Mouse (Mus musculus) hindbrain, embryonic 10.5 days (tissue): ENCODE results near the gene Dync1i1. TPM values are rescaled to one million over a fixed set of nuclear protein-coding genes. Genes with fewer than 3 reads are reported as not detected.

Experiments used
- DNase-seq: peaks from one replicate; pipeline ENCODE4 v3.0.0-alpha.2; 2017; ENCODE audit warnings: low spot score
- H3K27ac ChIP-seq: fragments of 300-500 bp; sonication (generic); 2 replicates; pipeline ENCODE4 v1.5.1; 2016; ENCODE audit warnings: mild to moderate bottlenecking, moderate library complexity
- H3K27me3 ChIP-seq: fragments of 300-500 bp; sonication (generic); 2 replicates; pipeline ENCODE4 v1.6.1; 2016; ENCODE audit warnings: mild to moderate bottlenecking; ENCODE audit not compliant: poor library complexity, insufficient read depth, severe bottlenecking
- H3K36me3 ChIP-seq: fragments of 300-500 bp; sonication (generic); 2 replicates; pipeline ENCODE4 v1.6.1; 2016; ENCODE audit warnings: mild to moderate bottlenecking, moderate library complexity
- H3K4me1 ChIP-seq: fragments of 300-500 bp; sonication (generic); replicated peaks from 2 replicates; pipeline ENCODE4 v1.6.1; 2016; ENCODE audit warnings: mild to moderate bottlenecking
- H3K4me3 ChIP-seq: fragments of 300-500 bp; sonication (generic); 2 replicates; pipeline ENCODE4 v1.5.1; 2016; ENCODE audit warnings: mild to moderate bottlenecking, moderate library complexity
- H3K9me3 ChIP-seq: fragments of 300-500 bp; sonication (generic); 2 replicates; pipeline ENCODE4 v1.6.1; 2016; ENCODE audit warnings: mild to moderate bottlenecking, moderate library complexity
- WGBS: fragments of 180-500 bp; shearing (Covaris S2); methylation state at CpG from one replicate; pipeline ENCODE4 v1.1.7; 2016; 5-methylcytosine and 5-hydroxymethylcytosine counted together
- polyA plus RNA-seq: library from polyadenylated mRNA; unstranded; fragments of >200 nt; fragmentation: Nextera tagmentation; extraction: Ambion mirVana; gene quantifications from 2 replicates; pipeline ENCODE4 v1.2.1, GENCODE M21; 2016

Dync1i1 gene
- polyA plus RNA-seq, 1 experiment from 2014 or later = 1.5 TPM

- no peak overlapping the region for H3K4me3 ChIP-seq
- 86% methylated on average over 1 of the region's 1 CpGs for WGBS
Observed at GRCm38 (mm10) chr6:5734862-5735261, 9.4 kb downstream of the Dync1i1 start.

GRCm38 (mm10) chr6:5739711-5740110 is 14.3 kb downstream of the Dync1i1 start:
- Histone ChIP-seq H3K36me3 (no peaks in the 10 kb centered on the region), H3K9me3 (no peaks in the 10 kb centered on the region), H3K4me3 (no peak overlapping the region), H3K27me3 (no peaks in the 10 kb centered on the region), H3K27ac (no peak overlapping the region), H3K4me1 (no peaks in the 10 kb centered on the region)
- 79% methylated on average over 7 of the region's 7 CpGs for WGBS
- DNase-seq = no peak

More at GRCm38 (mm10) chr6:5734862-5735261, 9.4 kb downstream of the Dync1i1 start:
- H3K27me3 ChIP-seq = no peaks in the 10 kb centered on the region
- no peak overlapping the region for H3K27ac ChIP-seq
- DNase-seq = no peak
- no peaks in the 10 kb centered on the region for H3K9me3 ChIP-seq
- H3K4me1 ChIP-seq = no peaks in the 10 kb centered on the region
- H3K36me3 ChIP-seq = no peaks in the 10 kb centered on the region

GRCm38 (mm10) chr6:5741395-5742032 is 16.1 kb downstream of the Dync1i1 start:
- 95% methylated on average over 6 of the region's 6 CpGs for WGBS
- no peak for DNase-seq
- H3K9me3 ChIP-seq = no peaks in the 10 kb centered on the region
- H3K27ac ChIP-seq = no peak overlapping the region
- no peaks in the 10 kb centered on the region for H3K27me3 ChIP-seq
- H3K4me3 ChIP-seq = no peak overlapping the region
- H3K4me1 ChIP-seq = no peaks in the 10 kb centered on the region
- H3K36me3 ChIP-seq = no peaks in the 10 kb centered on the region

- 81% methylated on average over 6 of the region's 6 CpGs for WGBS
- DNase-seq = no peak
- no peak overlapping the region for H3K27ac ChIP-seq
- H3K4me3 ChIP-seq = no peak overlapping the region
- no peaks in the 10 kb centered on the region for H3K36me3 ChIP-seq
- H3K27me3 ChIP-seq = no peaks in the 10 kb centered on the region; the same call in 1 of the 2 replicates
- 0 out of 2 replicates have a peak, but pooled peaks cover 3% of the 10 kb centered on the region for H3K9me3 ChIP-seq
- no peaks in the 10 kb centered on the region for H3K4me1 ChIP-seq
Observed at GRCm38 (mm10) chr6:5750079-5750711, 24.8 kb downstream of the Dync1i1 start.

GRCm38 (mm10) chr6:5752128-5752527 is 26.7 kb downstream of the Dync1i1 start:
- no peaks in the 10 kb centered on the region; the same call in 1 of the 2 replicates for H3K27me3 ChIP-seq
- H3K27ac ChIP-seq = no peak overlapping the region
- no peak overlapping the region for H3K4me3 ChIP-seq
- 95% methylated on average over 16 of the region's 16 CpGs for WGBS
- peaks cover 10% of the 10 kb centered on the region; the same call in 1 of the 2 replicates for H3K4me1 ChIP-seq
- no peaks in the 10 kb centered on the region for H3K36me3 ChIP-seq
- DNase-seq = no peak
- 0 out of 2 replicates have a peak, but pooled peaks cover 3% of the 10 kb centered on the region for H3K9me3 ChIP-seq

- DNase-seq = no peak
- H3K27ac ChIP-seq = no peak overlapping the region
- WGBS = 75% methylated on average over 5 of the region's 5 CpGs
- H3K4me1 ChIP-seq = peaks cover 15% of the 10 kb centered on the region; the same call in 1 of the 2 replicates
- no peaks in the 10 kb centered on the region for H3K36me3 ChIP-seq
- H3K27me3 ChIP-seq = no peaks in the 10 kb centered on the region; the same call in 1 of the 2 replicates
- no peak overlapping the region for H3K4me3 ChIP-seq
- no peaks in the 10 kb centered on the region for H3K9me3 ChIP-seq
Observed at GRCm38 (mm10) chr6:5752617-5753016, 27.2 kb downstream of the Dync1i1 start.

- no peaks in the 10 kb centered on the region for H3K36me3 ChIP-seq
- WGBS = 44% methylated on average over 5 of the region's 5 CpGs
- DNase-seq = peak; percentile 23
Observed at GRCm38 (mm10) chr6:5756509-5757130, 31.2 kb downstream of the Dync1i1 start.

GRCm38 (mm10) chr6:5762943-5763342 is 37.5 kb downstream of the Dync1i1 start:
- Histone ChIP-seq H3K9me3 (no peaks in the 10 kb centered on the region), H3K4me3 (no peak overlapping the region), H3K4me1 (peaks cover 7% of the 10 kb centered on the region; the same call in 1 of the 2 replicates), H3K27me3 (no peaks in the 10 kb centered on the region), H3K36me3 (no peaks in the 10 kb centered on the region), H3K27ac (no peak overlapping the region)
- whole genome bisulfite sequencing = 88% methylated on average over 2 of the region's 2 CpGs
- no peak for DNase-seq

More at GRCm38 (mm10) chr6:5756509-5757130, 31.2 kb downstream of the Dync1i1 start:
- Histone ChIP-seq H3K4me3 (no peak overlapping the region), H3K9me3 (no peaks in the 10 kb centered on the region), H3K27me3 (no peaks in the 10 kb centered on the region; the same call in 1 of the 2 replicates), H3K27ac (peak overlapping the region; percentile 72; the same call in 1 of the 2 replicates), H3K4me1 (peaks cover 24% of the 10 kb centered on the region; the same call in 1 of the 2 replicates)

- no peaks in the 10 kb centered on the region for H3K4me1 ChIP-seq
- no peak overlapping the region for H3K27ac ChIP-seq
- no peak overlapping the region for H3K4me3 ChIP-seq
- no peaks in the 10 kb centered on the region for H3K9me3 ChIP-seq
- no peaks in the 10 kb centered on the region for H3K27me3 ChIP-seq
- DNase-seq = no peak
- no peaks in the 10 kb centered on the region for H3K36me3 ChIP-seq
- WGBS = 79% methylated on average over 1 of the region's 1 CpGs
Observed at GRCm38 (mm10) chr6:5768576-5768975, 43.1 kb downstream of the Dync1i1 start.

- no peak for DNase-seq
- 89% methylated on average over 4 of the region's 4 CpGs for WGBS
- Histone ChIP-seq H3K4me3 (no peak overlapping the region), H3K27ac (no peak overlapping the region), H3K9me3 (no peaks in the 10 kb centered on the region), H3K36me3 (no peaks in the 10 kb centered on the region), H3K27me3 (no peaks in the 10 kb centered on the region), H3K4me1 (no peaks in the 10 kb centered on the region)
Observed at GRCm38 (mm10) chr6:5770283-5770682, 44.8 kb downstream of the Dync1i1 start.

GRCm38 (mm10) chr6:5775461-5775860 is 50.0 kb downstream of the Dync1i1 start:
- WGBS = 73% methylated on average over 3 of the region's 3 CpGs
- H3K27me3 ChIP-seq = no peaks in the 10 kb centered on the region
- no peaks in the 10 kb centered on the region for H3K36me3 ChIP-seq
- no peak overlapping the region for H3K27ac ChIP-seq
- H3K9me3 ChIP-seq = no peaks in the 10 kb centered on the region
- H3K4me3 ChIP-seq = no peak overlapping the region
- 0 out of 2 replicates have a peak, but pooled peaks cover 3% of the 10 kb centered on the region for H3K4me1 ChIP-seq
- no peak for DNase-seq

GRCm38 (mm10) chr6:5781752-5782151 is 56.3 kb downstream of the Dync1i1 start:
- no peaks in the 10 kb centered on the region for H3K27me3 ChIP-seq
- H3K27ac ChIP-seq = no peak overlapping the region
- no peak for DNase-seq
- H3K36me3 ChIP-seq = no peaks in the 10 kb centered on the region
- 87% methylated on average over 6 of the region's 6 CpGs for WGBS
- H3K4me3 ChIP-seq = no peak overlapping the region
- H3K9me3 ChIP-seq = no peaks in the 10 kb centered on the region
- no peaks in the 10 kb centered on the region for H3K4me1 ChIP-seq

- Histone ChIP-seq H3K27ac (no peak overlapping the region), H3K36me3 (no peaks in the 10 kb centered on the region), H3K9me3 (no peaks in the 10 kb centered on the region), H3K27me3 (no peaks in the 10 kb centered on the region), H3K4me3 (no peak overlapping the region), H3K4me1 (no peaks in the 10 kb centered on the region)
- WGBS = 89% methylated on average over 14 of the region's 14 CpGs
- no peak for DNase-seq
Observed at GRCm38 (mm10) chr6:5783830-5784229, 58.4 kb downstream of the Dync1i1 start.
